Mouse (Mus musculus): ENCODE results near the gene Lztr1. TPM values are rescaled to one million over a fixed set of nuclear protein-coding genes. Genes with fewer than 3 reads are reported as not detected.
"Not testable (repeated sequence)": the region's sequence is repeated elsewhere in the genome, so short reads cannot be mapped to it uniquely, and the experiment has no call there.

The Lztr1 gene
- total RNA-seq, 2 experiments from 2014 or later = 58.7 to 64.6 TPM

DNA sequence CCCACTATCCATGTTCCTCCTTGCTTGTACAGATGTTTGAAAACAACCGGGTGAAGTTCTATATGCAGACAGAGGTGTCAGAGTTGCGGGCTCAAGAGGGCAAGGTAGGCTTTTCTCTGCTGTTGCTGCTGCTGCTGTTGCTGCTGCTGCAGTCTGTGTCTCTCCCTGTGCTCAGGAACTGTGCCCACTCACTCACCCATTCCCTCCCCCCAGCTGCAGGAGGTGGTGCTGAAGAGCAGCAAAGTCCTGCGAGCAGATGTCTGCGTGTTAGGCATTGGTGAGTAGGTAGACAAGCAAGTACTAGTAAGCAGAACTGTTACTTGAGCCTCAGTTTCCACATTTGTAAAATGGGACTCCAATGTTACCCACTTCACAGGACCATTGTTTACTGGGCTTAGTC is 5.8 kb upstream of the Lztr1 start:
- no peak for DNase-seq (ENCODE audit: low spot score in 2 of 2)

- DNase-seq (ENCODE audit: low spot score in 2 of 2) = no peak
These were observed 1.4 kb upstream of the Lztr1 start for GRCm38 (mm10) chr16:17507018-17507552.

GRCm38 (mm10) chr16:17508031-17508430 is 457 bp upstream of the Lztr1 start:
- not testable (repeated sequence) for DNase-seq (ENCODE audit: low spot score in 2 of 2)

GRCm38 (mm10) chr16:17509240-17509597 is 731 bp downstream of the Lztr1 start:
- no peak for DNase-seq (ENCODE audit: low spot score in 2 of 2)

GRCm38 (mm10) chr16:17510143-17510542 is 1.7 kb downstream of the Lztr1 start:
- no peak for DNase-seq (ENCODE audit: low spot score in 2 of 2)

DNA sequence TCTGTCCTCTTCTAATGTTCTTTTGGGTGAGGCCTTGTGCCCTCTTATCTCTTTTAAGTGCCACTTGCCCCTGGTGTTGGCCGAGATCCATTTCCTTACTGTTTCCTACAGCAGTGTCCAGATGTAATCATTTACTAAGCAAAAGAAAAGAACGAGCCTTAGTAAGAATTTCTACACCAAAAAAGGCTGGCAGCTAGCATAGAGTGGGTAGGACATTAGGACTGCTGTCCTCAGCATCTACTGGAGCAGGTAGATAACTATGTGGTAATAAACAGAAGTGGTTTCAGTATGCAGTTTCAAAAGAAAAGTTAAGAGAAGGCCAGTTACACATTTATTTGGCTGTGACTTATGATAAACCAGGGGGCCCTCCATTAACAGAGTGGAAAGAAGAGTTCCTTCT is 2.2 kb downstream of the Lztr1 start:
- no peak for DNase-seq (ENCODE audit: low spot score in 2 of 2)

DNA sequence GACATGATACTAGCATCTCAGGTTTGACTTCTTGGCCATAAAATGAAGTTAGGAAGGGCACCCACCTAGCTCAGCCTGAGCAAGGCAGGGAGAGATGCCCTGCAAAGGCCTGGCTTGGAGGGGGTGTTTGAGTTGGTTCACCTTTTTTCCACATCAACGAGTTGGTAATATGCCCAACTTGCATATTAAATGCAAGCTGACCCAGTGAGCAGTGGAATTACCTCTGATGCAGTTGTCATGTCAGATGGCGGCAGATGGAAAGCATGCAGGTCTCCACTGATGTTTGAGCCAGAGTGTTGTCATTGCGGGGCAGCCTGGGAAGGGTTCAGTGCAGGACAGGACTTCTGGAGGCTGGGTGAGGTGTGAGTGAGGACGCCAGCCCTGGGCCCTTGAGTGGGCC is 2.9 kb downstream of the Lztr1 start:
- no peak for DNase-seq (ENCODE audit: low spot score in 2 of 2)

- DNase-seq (ENCODE audit: low spot score in 2 of 2) = no peak
These were observed 10.4 kb downstream of the Lztr1 start for GRCm38 (mm10) chr16:17518910-17519309.

DNA sequence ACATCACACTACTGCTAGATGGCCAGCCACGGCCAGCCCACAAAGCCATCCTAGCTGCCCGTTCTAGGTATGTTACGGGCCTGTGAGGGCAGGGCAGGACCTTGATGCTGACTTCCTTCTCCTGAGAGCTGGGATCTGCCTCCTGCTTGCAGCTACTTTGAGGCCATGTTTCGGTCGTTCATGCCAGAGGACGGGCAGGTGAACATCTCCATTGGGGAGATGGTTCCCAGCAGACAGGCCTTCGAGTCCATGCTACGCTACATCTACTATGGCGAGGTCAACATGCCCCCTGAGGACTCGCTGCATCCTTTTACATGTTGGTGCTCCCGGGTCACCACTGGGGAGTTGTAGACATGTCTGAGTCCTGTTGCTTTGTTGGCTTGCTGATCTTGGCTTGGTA is 15.7 kb downstream of the Lztr1 start:
- DNase-seq (ENCODE audit: low spot score in 2 of 2) = no peak

- no peak for DNase-seq (ENCODE audit: low spot score in 2 of 2)
These were observed 17.0 kb downstream of the Lztr1 start for GRCm38 (mm10) chr16:17525524-17525923.

DNA sequence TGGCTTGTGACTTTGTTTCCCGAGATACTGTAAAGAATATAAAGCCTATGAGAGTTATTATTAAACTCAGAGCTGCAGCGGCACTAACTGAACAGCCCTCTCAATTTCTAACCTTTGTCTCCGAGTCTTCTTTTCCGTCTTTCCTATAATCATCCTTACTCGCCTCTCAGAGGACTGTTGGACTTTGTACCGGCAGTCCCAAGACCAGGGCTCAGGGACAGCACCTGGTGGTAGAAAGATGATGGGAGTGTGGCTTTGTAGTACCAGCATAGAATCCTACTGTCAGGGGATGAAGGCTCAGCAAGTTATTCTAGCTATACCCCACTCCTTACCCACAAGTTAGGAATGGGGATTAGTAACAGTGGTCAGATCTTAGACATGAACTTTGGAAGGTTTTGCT is 17.7 kb downstream of the Lztr1 start:
- DNase-seq (ENCODE audit: low spot score in 2 of 2) = no peak

GRCm38 (mm10) chr16:17527606-17528005 is 19.1 kb downstream of the Lztr1 start:
- no peak for DNase-seq (ENCODE audit: low spot score in 2 of 2)

DNA sequence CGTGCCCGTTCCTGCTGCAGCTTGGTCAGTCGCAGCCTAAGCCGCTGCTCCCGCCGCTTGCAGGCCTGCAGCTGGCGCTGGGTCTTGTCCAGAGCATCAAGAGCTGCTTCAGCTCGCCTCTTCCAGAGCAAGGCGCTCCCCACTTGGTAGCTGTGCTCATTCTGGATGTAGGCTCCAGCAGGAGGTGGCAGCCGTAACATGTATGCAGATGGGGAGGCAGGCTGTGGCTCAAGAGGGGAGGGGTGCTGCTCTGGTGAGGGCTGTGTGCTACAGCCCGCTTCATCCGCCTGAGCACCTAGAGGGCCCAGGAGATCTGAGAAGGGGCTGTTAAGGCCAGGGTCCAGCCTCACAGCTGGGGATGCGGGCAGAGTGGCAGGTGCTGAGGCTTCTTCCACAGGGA is 19.8 kb downstream of the Lztr1 start:
- DNase-seq (ENCODE audit: low spot score in 2 of 2) = no peak

GRCm38 (mm10) chr16:17529981-17530586 is 21.6 kb downstream of the Lztr1 start:
- peak in 1 of 2 experiments; percentile 12 for DNase-seq (ENCODE audit: low spot score in 2 of 2)

GRCm38 (mm10) chr16:17530640-17531288 is 22.3 kb downstream of the Lztr1 start, which contains the start of gene Thap7:
Gene Thap7, minus strand, starts transcription at chr16:17531136.
- peak; percentile 96 to 97 for DNase-seq (ENCODE audit: low spot score in 2 of 2)

DNA sequence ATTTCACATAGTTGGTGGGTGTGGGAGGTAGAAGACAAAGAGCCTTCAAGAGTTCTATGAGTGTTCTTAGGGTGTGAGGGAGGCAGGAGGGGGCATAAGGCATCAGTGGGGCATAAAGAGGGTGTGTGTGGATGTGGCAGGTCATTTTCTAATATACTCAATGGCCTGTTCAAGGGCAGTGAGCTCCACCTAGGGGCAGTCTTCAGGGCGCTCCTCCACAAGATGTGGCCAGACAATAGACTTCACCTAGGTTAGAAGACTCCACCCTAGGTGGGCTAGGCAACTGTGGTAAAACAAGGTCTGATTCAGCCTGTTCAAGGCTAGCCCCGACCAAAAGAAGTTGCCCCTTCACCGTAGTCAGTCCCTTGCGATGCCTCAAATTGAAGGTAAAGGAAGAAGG is 23.8 kb downstream of the Lztr1 start:
- DNase-seq (ENCODE audit: low spot score in 2 of 2) = no peak

DNA sequence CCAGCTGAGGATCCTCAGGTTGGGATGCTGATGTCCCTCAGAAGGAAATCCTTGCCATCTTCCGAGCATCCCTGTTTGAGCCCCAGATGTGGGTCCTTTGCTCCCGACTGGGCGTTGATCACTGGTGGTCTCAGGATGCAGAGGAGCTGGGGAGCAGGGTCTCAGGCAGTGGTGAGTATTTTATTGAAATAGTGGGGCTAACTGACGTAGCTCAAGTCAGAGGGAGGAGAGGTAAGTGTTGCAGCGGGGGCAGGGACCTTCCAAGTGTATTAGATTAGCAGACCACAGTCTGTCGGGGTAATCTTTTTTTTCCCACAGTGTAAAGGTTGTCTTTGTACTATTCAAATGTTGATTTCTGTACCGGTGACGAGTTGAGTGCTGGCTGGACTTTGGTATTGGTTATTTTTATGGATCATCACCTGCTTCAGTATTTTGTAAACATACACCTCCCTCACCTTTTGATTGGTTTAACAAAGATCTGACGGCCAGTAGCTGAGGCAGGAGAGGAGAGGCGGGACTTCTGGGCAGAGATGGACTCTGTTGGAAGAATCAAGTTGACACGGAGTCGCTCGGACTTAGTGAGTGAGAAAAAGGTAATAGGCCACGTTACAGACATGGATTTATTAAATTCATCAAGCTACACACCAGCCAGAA is 24.3 kb downstream of the Lztr1 start:
- DNase-seq (ENCODE audit: low spot score in 2 of 2) = no peak

- DNase-seq (ENCODE audit: low spot score in 2 of 2) = no peak
These were observed 28.1 kb downstream of the Lztr1 start for GRCm38 (mm10) chr16:17536584-17536983.

GRCm38 (mm10) chr16:17542632-17543031 is 34.1 kb downstream of the Lztr1 start:
- no peak for DNase-seq (ENCODE audit: low spot score in 2 of 2)

GRCm38 (mm10) chr16:17552837-17553236 is 44.3 kb downstream of the Lztr1 start:
- no peak for DNase-seq (ENCODE audit: low spot score in 2 of 2)

DNA sequence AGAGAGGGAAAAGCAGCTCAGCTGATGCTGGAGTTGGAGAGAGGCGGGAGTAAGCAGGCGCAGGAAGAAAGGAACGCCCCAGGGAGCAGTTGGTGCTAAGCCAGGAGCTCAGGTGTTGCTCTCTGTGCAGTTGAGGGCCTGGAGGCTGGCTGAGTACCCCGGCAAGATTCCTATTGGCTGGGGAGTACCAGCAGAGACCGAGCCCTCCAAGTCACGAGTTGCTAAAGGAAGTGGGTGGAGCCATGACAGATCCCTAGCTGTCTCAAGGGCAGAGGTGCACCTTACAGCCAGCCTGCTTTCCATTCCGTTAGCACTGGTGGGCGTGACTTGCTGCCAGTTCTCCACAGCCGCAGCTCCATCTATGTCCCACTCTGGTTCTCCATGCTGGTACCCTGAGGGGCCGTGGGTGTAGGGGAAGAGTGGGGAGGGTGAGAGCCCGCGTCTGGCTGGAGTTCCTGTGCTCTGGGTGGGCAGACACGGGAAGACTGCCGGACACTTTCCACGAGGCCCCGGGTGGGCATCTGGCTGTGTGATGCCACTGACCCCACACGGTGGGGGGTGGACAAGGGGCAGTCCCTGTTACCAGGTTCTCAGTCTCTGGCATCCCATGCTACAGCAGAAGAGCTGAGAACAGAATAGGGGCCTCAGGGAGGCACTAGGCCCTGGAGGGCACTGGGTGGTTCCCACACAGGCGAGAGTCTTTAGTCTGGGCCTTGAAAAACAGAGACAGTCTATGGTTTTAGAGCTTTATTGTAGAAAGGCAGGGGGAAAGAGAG is 45.6 kb downstream of the Lztr1 start:
- no peak for DNase-seq (ENCODE audit: low spot score in 2 of 2)

All from adrenal gland, adult 18-20 months (tissue).